Mouse (Mus musculus) 3T3-L1 (cell line): ENCODE measurements at regions not wholly inside any gene's neighbourhood (a gene's known extent, or its start where the extent isn't known, plus 50 kb on each side); places are given as distances from the start of the nearest gene placed in this dataset.

Experiments
- DNase-seq: peaks from one replicate; pipeline ENCODE4 v3.0.0-alpha.2; 2015; ENCODE audit warnings: low read depth, low spot score

DNA sequence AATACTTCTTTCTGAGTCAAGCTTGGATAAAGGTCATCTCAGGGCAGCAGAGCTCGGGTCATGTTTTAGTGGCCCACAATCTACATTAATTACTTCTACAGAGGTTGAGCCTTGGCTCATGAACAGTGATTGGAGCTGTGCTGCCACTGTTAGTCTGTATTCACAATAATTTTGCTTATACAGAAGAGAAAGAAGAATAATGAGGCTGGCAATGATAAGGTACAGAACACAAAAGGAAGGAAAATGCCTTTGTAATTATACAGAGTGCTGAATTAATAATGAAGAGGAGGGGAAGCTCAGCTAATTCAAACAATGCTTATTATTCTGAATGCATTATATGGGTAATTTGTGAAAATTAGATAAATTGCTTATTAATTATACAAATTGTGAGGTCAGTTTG lies 573.9 kb upstream of the Cblb start:
- no peak for DNase-seq

DNA sequence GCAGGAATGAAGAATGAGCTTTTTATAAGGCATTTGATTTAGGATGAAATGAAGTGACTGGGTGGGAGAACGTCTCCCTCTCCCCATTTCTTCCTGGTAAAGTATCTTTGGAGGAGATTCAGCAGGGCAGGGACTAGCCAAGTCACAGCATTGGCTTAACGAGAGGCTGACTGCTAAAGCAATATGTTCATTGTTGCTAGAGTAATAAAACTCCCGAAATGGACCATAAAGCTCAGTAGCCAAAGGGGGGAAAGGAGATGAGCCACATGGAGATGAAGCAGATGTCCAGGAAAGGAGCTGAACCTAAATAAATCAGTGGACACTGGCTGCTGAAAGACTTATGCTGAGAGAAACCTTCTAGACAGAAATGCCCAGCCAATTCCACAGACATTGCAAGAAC lies 555.3 kb upstream of the Cblb start:
- DNase-seq = no peak

DNA sequence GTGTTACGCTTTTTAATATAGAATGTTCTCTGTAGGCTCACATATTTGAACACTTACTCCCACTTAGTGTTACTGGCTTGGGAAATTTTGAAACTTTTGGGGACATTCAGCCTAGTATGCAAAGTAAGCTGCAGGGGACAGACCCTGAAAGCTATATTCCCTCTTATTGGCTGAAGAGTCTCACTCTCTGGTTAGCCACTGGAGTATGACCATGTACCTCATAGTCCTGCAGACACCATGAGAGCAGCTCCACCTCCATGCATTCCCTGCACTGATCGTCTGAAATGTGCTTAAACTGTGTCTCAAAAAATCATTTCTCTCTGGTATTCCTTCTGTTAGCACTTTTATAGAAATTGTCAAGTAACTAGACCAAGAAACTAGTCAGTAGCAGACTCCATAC lies 534.9 kb upstream of the Cblb start:
- DNase-seq = no peak

DNA sequence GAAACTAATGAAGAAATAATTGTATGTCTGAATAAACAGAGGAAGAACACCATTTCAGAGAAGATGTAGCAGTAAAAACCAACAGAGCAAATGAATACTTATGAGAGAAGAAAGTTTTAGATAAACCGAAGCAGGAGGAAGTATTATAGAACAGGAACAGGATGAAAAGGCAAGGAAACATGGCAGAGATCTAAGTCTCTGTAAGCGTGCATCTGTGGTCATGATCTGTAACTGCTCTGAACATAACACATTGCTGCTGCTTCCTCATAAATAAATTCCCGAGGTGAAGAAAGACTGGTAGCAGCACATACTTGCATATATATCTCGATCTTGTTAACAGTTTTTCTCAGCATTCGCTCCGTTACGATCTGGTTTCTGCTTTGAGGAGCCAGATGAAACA lies 533.2 kb upstream of the Cblb start:
- DNase-seq = no peak

DNA sequence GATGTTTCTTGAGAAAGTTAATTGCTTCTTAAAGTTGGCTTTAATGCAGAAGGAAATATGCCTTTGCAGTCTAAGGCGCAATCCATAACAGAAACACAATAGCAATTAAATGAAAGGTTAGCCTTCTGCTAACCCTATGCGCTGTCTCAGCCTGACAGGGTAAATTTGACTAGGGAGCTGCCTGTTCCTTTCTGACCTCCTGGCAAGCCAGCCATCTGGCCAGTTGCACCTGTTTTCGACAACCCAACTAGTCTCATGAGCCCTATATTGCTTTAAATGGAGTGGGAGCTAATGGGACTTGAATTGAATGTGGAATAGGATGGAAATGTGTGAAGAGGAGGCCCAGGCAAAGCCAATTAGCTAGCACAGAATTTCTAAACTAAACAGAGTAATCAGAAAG lies 513.9 kb upstream of the Cblb start:
- no peak for DNase-seq

DNA sequence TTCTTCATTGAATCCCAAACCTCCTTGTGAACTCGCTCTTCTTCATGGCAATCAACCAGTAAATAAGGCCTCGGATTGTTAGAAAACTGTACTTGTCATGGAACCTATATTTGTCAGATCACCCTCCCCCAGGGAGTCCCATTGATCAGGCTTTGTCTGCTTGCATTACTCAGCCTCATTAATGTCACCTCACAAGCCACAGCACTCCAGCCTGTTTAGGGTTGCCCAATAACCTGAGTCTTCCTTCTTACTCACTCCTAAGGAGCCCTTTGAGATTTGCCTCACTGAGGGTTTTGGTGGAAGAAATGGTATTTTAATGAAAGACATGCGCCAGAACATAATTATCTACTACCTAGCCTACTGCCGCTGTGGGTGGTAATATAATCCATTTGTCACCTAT lies 510.3 kb upstream of the Cblb start:
- DNase-seq = no peak

DNA sequence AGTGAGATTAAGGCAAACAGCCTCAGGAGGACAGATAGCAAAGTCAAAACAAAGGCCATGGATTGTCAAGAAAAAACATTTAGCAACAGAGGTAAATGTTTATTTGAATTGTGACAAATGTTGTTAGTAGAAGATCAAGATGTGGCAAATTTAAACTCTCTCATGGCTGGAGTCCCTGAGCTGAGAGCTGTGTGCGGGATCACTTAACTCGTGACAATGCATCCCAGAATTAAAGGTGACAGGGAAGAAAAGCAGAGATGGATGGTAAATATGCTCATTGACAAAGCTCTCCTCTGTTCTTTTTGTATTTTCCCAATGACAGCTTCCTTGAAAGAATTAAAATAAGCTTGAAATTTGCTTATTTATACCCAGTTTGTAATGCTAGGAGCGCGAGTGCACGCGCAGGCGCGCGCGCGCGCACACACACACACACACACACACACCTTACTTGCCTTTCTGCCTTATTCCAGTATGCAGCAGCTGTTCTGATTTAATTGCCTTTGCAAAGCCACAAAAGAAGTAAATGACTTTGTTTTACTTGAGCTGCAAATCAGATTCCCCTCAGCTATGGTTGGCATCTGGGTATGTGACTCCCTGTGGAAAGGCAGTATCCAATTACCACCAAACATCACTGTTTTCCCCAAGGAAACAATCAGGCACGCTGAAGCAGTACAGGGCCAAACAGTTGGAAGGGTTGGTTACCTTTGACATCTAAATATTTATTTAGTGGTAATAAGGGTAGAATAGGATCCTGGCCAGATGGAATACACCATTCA lies 509.5 kb upstream of the Cblb start:
- DNase-seq = no peak

DNA sequence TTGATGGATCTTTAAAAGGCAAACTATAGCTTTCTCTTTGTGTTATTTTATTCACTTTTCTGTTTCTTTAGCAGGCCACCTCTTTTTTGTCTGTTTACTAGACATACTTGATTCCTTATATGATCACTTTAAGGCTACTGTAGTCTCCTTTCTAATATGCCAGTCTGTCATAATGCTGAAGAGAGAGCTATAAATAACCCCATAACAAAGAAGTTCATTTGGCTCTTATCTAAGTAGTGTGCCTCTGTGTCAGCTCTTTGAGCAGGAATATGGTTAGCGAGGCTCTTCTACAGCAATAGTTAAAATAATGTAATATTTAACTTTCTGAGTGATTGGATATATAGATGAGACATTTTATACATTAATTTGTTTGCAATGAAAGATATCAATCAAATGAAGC lies 507.0 kb upstream of the Cblb start:
- no peak for DNase-seq

DNA sequence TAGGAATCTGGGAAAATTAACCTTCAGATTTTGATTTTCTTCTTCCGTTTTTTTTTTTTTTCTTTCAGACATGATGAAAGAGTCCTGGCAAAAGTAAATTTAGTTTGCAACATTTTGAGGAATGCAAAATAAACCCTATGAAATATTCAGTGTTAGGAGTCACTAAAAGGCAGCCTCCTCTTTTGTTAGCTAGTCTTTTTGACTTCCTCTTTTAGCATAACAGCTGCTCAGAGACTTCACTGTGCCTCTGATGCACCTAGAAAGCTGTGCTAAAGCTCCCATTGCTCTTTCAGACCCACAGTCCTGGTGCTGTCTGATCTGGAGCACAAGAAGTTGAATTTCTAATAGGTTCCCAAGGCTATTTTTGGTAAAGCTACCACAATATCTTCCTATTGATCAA lies 498.5 kb upstream of the Cblb start:
- DNase-seq = no peak

DNA sequence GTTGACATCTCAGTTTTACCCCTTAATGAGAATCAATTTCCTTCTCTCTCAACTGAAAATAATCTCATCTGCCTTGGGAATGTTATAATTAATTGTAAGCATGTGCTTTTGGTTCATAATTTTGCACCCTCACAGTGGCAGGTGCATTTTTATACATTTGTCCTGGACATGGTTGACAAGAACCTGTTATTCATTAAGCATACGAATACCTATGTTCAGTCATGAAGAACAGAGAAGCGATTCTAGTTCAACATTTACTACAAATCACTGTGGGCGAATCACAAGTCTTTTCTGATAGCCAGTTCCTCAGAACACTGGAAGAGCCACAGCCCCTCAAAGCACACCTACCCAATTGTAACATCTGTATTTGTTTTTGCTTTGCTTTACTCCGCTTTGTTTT lies 487.3 kb upstream of the Cblb start:
- DNase-seq = no peak

DNA sequence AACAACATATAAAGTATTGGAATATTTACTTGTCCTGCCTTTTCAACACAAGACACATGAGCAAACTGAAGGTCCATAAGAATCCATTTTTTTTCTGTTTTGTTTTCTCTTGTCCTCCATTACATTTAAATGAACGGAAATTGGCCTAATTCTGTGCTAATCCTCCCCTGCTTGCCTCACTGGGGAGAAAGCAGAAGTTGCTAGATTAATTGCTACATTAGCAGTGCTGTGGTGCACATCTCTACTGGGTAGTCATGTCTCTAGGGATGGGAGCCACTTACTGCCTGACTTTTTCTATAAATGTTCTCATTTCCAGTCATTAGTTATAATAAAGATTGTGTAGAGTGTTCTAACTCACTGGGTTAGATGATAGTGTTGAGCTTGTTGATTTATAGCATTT lies 484.0 kb upstream of the Cblb start:
- no peak for DNase-seq

DNA sequence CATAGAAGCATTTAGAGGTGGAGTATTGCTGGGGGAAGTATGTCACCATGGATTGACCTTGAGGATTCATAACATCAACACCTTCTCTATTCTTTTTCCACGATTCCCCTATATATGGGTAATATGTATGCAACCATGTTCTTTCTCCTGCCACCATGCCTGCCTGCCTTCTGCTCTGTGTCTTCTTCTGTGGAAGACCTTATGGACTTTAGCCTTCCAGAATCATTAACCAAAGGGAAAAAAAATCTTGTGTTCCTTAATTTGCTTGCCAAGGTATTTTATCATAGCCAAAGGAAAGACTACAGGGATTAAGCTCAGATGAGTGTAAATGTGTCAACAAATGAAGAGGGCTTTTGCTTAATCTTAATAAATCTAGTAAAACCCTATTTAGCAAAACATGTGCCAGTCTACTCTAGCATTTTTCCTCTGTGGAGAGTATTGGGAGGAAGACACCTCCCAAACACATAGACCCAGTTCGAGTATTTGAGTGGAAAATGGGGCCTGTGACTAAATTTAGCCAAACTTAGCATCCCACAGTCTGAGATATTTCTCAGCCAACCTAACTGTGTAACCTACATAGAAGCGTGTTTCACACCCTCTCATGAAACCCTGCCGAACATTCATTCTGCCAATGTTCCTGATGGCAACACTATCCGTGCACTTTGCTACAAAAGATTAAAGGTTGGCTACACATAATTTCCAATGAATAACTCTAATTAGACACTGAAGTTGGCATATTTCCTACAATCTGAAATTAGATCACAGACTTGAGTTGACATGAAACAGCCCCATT lies 468.0 kb upstream of the Cblb start:
- no peak for DNase-seq

DNA sequence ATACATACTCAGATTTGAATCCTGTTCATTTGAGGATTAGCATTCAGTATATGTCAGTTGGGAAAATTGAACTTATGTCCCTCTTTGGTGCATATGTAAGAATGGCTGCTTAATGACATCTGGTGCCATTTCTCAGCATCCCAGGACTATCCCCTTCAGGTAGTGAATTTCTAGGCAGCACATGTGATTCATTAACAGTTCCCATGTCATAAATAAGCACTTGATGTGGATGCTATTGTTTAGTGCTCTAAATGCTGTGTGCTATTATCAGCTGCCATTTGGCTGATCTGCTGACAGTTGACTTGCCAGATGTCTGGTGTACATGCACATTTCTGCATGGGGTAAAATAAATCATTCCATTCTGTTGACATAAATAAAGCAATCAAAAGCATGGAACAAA lies 467.0 kb upstream of the Cblb start:
- DNase-seq = no peak

DNA sequence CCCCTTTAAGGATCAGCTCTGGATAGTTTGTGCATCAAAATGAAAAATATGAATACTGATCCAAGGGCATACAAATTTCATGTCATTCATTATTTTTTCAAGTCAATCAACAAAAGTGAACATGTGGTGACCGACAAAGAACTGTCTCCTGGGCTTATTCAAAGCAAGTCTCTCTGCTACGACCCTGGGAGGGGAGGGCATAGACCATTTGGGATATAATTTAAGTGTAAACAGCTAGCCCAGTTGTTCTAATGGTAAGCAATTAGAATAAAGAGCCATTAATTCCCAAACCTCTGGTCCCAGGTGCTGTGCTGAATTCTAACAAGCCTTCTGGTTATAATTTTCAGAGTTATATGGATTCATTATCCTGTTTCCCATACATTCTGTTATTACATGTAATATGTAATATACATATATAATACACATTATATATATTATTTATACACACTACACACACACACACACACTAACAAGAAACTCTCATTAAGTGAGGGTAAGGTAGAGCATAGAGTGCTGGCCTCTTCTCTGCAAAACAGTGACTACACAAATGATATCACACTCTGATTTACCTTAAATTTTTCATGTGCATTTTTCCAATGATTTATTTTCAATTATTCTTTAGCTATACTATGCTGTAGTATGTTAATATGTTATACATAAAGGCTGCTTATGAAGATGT lies 453.0 kb upstream of the Cblb start:
- DNase-seq = no peak

DNA sequence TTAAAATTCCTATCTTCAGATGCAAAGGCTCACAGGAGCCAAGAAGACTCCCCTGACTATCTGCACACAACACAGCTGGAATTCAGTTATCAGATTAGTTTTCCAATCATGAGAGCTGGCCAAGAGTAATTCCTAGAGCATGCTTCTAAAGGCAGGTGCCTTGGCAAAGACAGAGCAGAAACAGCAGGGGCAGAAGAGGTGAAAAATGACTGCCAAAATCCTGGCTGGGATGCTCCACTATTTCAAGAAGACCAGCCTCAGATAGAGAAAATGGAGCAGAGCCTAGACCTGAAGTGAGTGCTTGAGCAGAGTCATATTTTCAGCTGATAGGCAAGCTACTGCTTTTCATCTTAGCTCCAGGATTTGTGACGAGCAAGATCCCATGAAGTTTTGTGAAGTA lies 450.5 kb upstream of the Cblb start:
- DNase-seq = no peak

DNA sequence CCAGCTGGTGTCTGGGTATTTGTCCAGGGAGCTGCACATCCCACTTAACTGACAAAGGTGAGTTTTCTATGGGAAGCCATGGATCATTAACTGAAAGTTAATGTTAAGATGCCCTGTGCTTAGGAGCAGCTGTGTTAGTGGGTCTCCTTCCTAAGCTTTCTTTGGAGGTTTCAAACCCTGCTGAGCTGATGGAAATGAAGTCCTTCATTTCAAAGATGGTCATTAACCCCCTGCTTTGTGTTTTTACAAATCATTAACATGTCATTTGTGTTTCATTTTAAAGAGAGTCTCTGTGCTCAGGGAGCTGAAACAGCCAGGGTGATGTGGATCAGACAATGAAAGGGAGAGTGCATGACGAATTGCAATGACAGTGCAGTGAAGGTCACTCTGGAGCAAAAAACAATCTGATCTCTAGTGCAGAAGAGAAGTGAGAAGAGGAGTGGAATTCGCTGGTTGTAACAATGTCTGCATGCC lies 441.1 kb upstream of the Cblb start:
- DNase-seq = no peak

DNA sequence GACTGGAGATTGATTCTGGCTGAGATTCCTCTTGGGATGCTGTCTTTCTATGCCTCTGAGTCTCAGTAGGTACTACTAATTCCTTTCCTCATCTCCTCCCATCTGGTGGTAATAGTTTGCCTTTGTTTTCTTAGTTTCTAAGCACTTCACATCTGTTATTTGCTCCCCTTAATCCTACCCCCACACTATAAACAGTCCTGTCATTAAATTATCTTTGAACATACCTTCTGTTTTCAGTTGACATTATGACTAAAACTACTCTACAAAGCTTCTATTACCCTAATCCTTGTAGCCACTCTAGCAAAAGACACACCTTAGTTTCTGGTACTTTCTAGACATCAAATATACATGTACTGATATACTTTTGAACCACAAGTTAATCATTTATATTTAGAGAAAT lies 413.4 kb upstream of the Cblb start:
- no peak for DNase-seq

DNA sequence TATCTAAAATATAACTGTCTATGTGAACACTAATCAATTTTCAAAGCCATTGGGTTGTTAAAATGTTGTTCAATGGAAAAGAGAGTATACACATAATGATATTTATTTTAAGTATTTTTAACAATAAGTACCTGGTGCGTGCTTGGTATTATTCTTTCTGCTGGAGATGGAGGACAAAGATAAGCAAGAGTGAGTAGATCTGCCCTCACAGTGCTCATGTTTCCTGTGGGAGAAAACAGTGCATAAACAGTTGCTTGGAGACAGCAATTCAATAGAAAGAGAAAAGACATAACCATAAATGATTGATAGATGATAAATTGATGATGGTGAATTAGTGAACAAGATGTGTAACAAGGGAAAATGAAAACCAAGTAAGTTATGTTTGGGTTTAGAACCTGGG lies 384.4 kb upstream of the Cblb start:
- no peak for DNase-seq

DNA sequence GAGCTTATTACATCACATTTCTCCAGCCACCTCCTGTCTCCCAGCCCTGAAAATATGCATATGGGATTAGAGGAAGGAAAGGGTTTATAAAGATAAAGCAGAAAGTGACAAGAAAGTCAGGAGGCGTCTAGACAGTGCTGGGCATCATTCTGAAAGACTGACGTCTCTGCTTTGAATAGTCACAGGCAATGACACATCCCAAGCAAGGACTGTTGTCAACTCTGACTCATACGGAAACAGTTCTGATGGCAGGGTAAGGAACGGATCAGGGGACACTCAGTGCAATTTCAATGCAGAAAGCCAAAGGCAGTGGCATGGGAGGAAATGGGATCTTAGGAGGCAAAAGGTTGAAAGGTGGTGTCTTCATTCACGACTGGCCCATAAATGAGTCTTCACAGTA lies 380.9 kb upstream of the Cblb start:
- DNase-seq = no peak

DNA sequence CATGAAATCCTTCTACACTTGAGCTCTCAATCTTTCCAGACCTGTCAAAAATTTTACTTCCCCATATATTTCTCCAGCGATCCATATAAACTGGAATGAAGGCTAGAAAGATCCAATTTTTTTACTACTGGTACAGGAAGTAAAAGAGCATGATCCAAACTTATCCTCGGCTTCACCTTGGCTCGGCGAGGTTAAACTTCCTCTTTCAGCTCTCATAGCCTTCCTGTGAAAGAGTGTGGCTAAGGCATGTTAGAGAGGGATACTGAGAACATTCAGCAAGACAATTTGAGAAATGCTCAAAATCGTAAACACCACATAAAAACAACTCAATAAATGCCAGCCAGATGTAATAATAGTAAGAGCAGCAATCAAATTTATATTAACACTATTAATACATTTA lies 380.3 kb upstream of the Cblb start:
- no peak for DNase-seq

DNA sequence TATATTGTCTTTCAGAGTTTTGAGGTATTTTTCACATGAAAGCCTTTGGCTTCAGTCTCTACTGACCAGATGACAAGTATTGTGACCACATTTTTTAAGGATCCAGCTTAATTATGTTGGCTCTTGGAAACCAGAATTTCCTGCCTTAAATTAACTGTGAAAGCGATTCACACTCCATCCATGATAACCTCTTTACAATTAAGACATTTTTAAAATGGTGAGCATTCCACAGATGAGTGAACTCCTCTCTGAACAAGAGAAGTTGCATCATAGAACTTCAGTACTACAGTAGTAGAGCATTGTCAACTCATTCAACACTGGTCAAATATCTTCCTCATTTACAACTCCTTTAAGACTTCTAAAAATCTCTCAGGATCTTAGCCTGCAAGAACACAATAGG lies 369.3 kb upstream of the Cblb start:
- DNase-seq = no peak

DNA sequence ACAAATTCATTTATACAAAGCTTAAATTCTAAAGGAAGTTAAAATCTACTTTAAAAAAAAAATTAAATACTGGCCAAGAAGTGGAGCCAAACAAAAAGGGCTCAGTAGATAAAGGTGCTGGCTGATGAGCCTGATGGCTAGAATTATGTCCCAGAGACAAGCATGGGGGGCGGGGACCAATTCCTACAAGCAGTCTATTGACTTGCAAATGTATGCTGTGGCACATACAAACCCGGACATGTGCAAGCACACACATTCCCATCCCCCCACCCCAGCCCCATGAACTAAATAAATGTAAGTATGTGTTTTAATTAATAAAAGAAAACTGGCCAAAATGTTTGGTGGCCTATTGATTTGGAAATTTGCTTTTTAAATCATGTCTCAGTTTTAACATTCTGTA lies 366.7 kb upstream of the Cblb start:
- DNase-seq = no peak

DNA sequence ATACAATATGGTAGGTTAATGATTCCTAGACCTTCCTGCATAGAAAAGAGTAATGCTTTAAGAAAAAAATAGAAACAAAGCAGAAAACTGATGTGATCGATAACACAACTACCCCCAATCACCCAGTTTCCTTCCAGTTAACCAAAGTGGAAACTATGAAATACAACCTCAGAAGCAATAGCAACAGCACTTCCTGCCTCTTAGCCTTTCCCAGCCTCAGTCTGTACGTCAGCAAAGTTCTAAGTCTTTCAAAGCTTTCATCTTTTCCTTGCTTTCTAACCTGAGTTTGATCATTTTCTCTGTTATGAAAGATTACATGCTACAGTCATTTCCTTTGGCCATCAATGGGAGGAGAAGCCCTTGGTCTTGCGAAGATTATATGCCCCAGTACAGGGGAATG lies 355.9 kb upstream of the Cblb start:
- no peak for DNase-seq
